In genomic region chr14:27043416-27043815, GRCm38 (mm10) we compare ENCODE assay signal across 15 mouse cellular contexts. TPM values are rescaled to one million over a fixed set of nuclear protein-coding genes. Genes with fewer than 3 reads are reported as not detected.
DNase-seq lines count a peak whose midpoint lies in the region; ATAC-seq and TF ChIP-seq lines count a peak whose summit lies in the region.
"Had no signal": no experiment of that assay in that cellular context is flagged by ENCODE, and none has a peak within 500 bp of the region (broad histone marks: within the 10 kb centered on the region; RNA-seq: fewer than 3 reads in every experiment).

No protein-coding gene starts in this region.

- no peak for DNase-seq in gastrocnemius, adult 2 months
- DNase-seq in gastrocnemius, adult 8-10 months (ENCODE audit: low spot score in 2 of 2): no peak
- DNase-seq in lung, postnatal 25 days (ENCODE audit: low spot score): no peak
- peak; percentile 54 for DNase-seq in kidney, adult 18-20 months
- no peak for DNase-seq in frontal cortex, postnatal 25 days (ENCODE audit: low spot score in 2 of 2)
- no peak for DNase-seq in layer of hippocampus, postnatal 36 days
- DNase-seq: forebrain, postnatal 0 days; liver, embryonic 13.5 days had no signal

- ATAC-seq in lung, embryonic 15.5 days (ENCODE audit: borderline replicate concordance, extremely low read depth, low FRiP score, low TSS enrichment): no peak
- ATAC-seq in limb, embryonic 13.5 days (ENCODE audit: low FRiP score, low read depth): no peak
- ATAC-seq: forebrain, postnatal 0 days; midbrain, embryonic 15.5 days had no signal

- WGBS in lung, embryonic 15.5 days: 27% methylated on average over 5 of the region's 5 CpGs
- 22% methylated on average over 5 of the region's 5 CpGs for WGBS in limb, embryonic 13.5 days

- no peak overlapping the region for H3K9ac ChIP-seq in lung, embryonic 15.5 days
- H3K9ac ChIP-seq in limb, embryonic 13.5 days: no peak overlapping the region
- H3K9ac ChIP-seq: forebrain, postnatal 0 days; liver, embryonic 13.5 days; midbrain, embryonic 15.5 days had no signal

- no peak overlapping the region for H3K4me3 ChIP-seq in gastrocnemius, adult 2 months
- no peak overlapping the region for H3K4me3 ChIP-seq in lung, embryonic 15.5 days
- H3K4me3 ChIP-seq in limb, embryonic 13.5 days: 0 out of 2 replicates have a peak overlapping the region, but pooled peaks have one; percentile 0
- H3K4me3 ChIP-seq: liver, embryonic 13.5 days; midbrain, embryonic 15.5 days had no signal

- H3K9me3 ChIP-seq in lung, embryonic 15.5 days: no peaks in the 10 kb centered on the region
- H3K9me3 ChIP-seq in limb, embryonic 13.5 days: no peaks in the 10 kb centered on the region
- H3K9me3 ChIP-seq: liver, embryonic 13.5 days; midbrain, embryonic 15.5 days had no signal

- H3K4me1 ChIP-seq in lung, embryonic 15.5 days: peaks cover 51% of the 10 kb centered on the region
- H3K4me1 ChIP-seq in limb, embryonic 13.5 days: peaks cover 83% of the 10 kb centered on the region

- H3K27ac ChIP-seq in gastrocnemius, adult 2 months: peak overlapping the region; percentile 74
- H3K27ac ChIP-seq in lung, embryonic 15.5 days: peak overlapping the region; percentile 83; the same call in 1 of the 2 replicates
- peak overlapping the region; percentile 81 for H3K27ac ChIP-seq in limb, embryonic 13.5 days
- H3K27ac ChIP-seq: liver, embryonic 13.5 days; midbrain, embryonic 15.5 days had no signal

- H3K36me3 ChIP-seq in lung, embryonic 15.5 days: no peaks in the 10 kb centered on the region
- no peaks in the 10 kb centered on the region for H3K36me3 ChIP-seq in limb, embryonic 13.5 days
- H3K36me3 ChIP-seq: liver, embryonic 13.5 days; midbrain, embryonic 15.5 days had no signal

- TF ChIP-seq CTCF in gastrocnemius, adult 2 months (IDR thresholded peaks at IDR 0.05): no peak

- H3K27me3 ChIP-seq in lung, embryonic 15.5 days: peaks cover 11% of the 10 kb centered on the region; the same call in 1 of the 2 replicates
- no peaks in the 10 kb centered on the region for H3K27me3 ChIP-seq in limb, embryonic 13.5 days

- intact Hi-C loops in gastrocnemius, adult 2 months (cut with DNase I): no loop called here

- H3K4me2 ChIP-seq in lung, embryonic 15.5 days: no peak overlapping the region
- H3K4me2 ChIP-seq in limb, embryonic 13.5 days (replicated peaks): peak overlapping the region; percentile 81
- H3K4me2 ChIP-seq: liver, embryonic 13.5 days; midbrain, embryonic 15.5 days had no signal

RNA-seq across cellular contexts. Expression of gene Il17rd, which starts 4.7 kb away (rescaled TPM):
- 1 to 10 TPM; 2.1 to 3.0 TPM for total RNA-seq in gastrocnemius, adult 2 months (2021)
- 1 to 10 TPM; 1.5 to 2.4 (median 1.6) TPM for total RNA-seq in gastrocnemius, adult 8-10 months (2022)
- polyA plus RNA-seq in lung, embryonic 15.5 days (2015; fragmentation: Nextera tagmentation; extraction: Ambion mirVana): 2.0 and 2.4 TPM in 2 replicates
- polyA plus RNA-seq in limb, embryonic 13.5 days (2015; fragmentation: Nextera tagmentation; extraction: Ambion mirVana): 9.4 and 10.4 TPM in 2 replicates
- total RNA-seq in layer of hippocampus, postnatal 36 days (2021): 1 to 10 TPM; 3.3 to 3.7 TPM
- total RNA-seq: common myeloid progenitor, adult 5-6 weeks; hematopoietic stem cell, adult 5-6 weeks had no signal

RNA-seq across cellular contexts. Expression of gene Hesx1, which starts 49.2 kb away (rescaled TPM):
- total RNA-seq in gastrocnemius, adult 2 months (2021): not detected
- not detected for total RNA-seq in gastrocnemius, adult 8-10 months (2022)
- polyA plus RNA-seq in lung, embryonic 15.5 days (2015; fragmentation: Nextera tagmentation; extraction: Ambion mirVana): not detected in 2 replicates
- polyA plus RNA-seq in limb, embryonic 13.5 days (2015; fragmentation: Nextera tagmentation; extraction: Ambion mirVana): 0.15 and 0.27 TPM in 2 replicates
- total RNA-seq in layer of hippocampus, postnatal 36 days (2021): not detected
- total RNA-seq: adrenal gland, adult 18-20 months; forebrain, postnatal 0 days; hematopoietic stem cell, adult 5-6 weeks; layer of hippocampus, adult 8-10 months had no signal
- polyA plus RNA-seq: forebrain, postnatal 0 days had no signal
